Mouse (Mus musculus) heart, embryonic 13.5 days (tissue): Measurements from ENCODE around the gene Flvcr2. TPM values are rescaled to one million over a fixed set of nuclear protein-coding genes. Genes with fewer than 3 reads are reported as not detected.

Source experiments
- ATAC-seq: fragments of 200-750 bp; cut with Nextera tagmentation; 2 replicates; pipeline ENCODE4 v1.8.0; 2017; ENCODE audit warnings: moderate TSS enrichment; ENCODE audit not compliant: insufficient number of reproducible peaks, low FRiP score, low TSS enrichment; ENCODE audit errors: extremely low read depth
- H3K27ac ChIP-seq: fragments of 300-500 bp; sonication (generic); replicated peaks from 2 replicates; pipeline ENCODE4 v1.5.1; 2015; ENCODE audit warnings: moderate library complexity, mild to moderate bottlenecking, inconsistent platforms
- H3K27me3 ChIP-seq: fragments of 300-500 bp; sonication (generic); replicated peaks from 2 replicates; pipeline ENCODE4 v1.6.1; 2015; ENCODE audit warnings: mild to moderate bottlenecking, inconsistent platforms
- H3K36me3 ChIP-seq: fragments of 300-500 bp; sonication (generic); 2 replicates; pipeline ENCODE4 v1.6.1; 2015; ENCODE audit warnings: mild to moderate bottlenecking, inconsistent platforms
- H3K4me1 ChIP-seq: fragments of 300-500 bp; sonication (generic); 2 replicates; pipeline ENCODE4 v1.6.1; 2015; ENCODE audit warnings: inconsistent platforms
- H3K4me2 ChIP-seq: fragments of 300-500 bp; sonication (generic); 2 replicates; pipeline ENCODE4 v1.6.1; 2015; ENCODE audit warnings: inconsistent platforms, mild to moderate bottlenecking, moderate library complexity
- H3K4me3 ChIP-seq: fragments of 300-500 bp; sonication (generic); 2 replicates; pipeline ENCODE4 v1.5.1; 2015; ENCODE audit warnings: moderate library complexity, mild to moderate bottlenecking, inconsistent platforms
- H3K9ac ChIP-seq: fragments of 300-500 bp; sonication (generic); 2 replicates; pipeline ENCODE4 v1.6.1; 2015; ENCODE audit warnings: inconsistent platforms, mild to moderate bottlenecking, moderate library complexity
- H3K9me3 ChIP-seq: fragments of 300-500 bp; sonication (generic); 2 replicates; pipeline ENCODE4 v1.6.1; 2016; ENCODE audit warnings: inconsistent platforms
- WGBS: fragments of 180-500 bp; shearing (Covaris S2); methylation state at CpG from one replicate; pipeline ENCODE4 v1.1.7; 2015; ENCODE audit warnings: mixed read lengths; 5-methylcytosine and 5-hydroxymethylcytosine counted together
- polyA plus RNA-seq: library from polyadenylated mRNA; unstranded; fragments of >200 nt; fragmentation: Nextera tagmentation; extraction: Ambion mirVana; gene quantifications from 2 replicates; pipeline ENCODE4 v1.2.1, GENCODE M21; 2015

Flvcr2 gene
- polyA plus RNA-seq, 1 experiment from 2014 or later: 5.7 TPM

DNA sequence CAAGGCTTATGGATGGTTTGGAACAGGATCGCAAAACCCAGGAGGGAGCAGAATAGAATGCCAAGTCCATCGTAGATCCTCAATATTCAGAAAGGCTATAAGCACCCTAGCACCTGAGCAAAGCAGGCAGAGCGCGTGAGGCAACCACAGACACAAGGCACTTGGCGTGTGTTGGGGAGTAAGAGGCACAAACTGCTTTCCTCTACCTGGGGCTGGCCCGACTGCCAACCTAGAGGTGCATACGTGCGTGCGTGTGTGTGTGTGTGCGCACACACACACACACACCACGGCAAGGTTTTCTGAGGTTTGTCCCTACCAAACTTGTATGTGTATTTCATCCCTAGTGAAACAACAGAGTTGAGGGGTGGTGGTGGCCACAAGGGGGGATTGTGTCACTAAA is 38.9 kb upstream of the Flvcr2 start:
- H3K9ac ChIP-seq: no peak overlapping the region
- peaks cover 4% of the 10 kb centered on the region; the same call in 1 of the 2 replicates for H3K27me3 ChIP-seq
- ATAC-seq: no peak
- WGBS: 92% methylated on average over 11 of the region's 11 CpGs
- no peak overlapping the region for H3K4me3 ChIP-seq
- no peaks in the 10 kb centered on the region for H3K9me3 ChIP-seq
- peaks cover 27% of the 10 kb centered on the region for H3K4me1 ChIP-seq
- H3K27ac ChIP-seq: no peak overlapping the region
- no peak overlapping the region for H3K4me2 ChIP-seq
- H3K36me3 ChIP-seq: no peaks in the 10 kb centered on the region

DNA sequence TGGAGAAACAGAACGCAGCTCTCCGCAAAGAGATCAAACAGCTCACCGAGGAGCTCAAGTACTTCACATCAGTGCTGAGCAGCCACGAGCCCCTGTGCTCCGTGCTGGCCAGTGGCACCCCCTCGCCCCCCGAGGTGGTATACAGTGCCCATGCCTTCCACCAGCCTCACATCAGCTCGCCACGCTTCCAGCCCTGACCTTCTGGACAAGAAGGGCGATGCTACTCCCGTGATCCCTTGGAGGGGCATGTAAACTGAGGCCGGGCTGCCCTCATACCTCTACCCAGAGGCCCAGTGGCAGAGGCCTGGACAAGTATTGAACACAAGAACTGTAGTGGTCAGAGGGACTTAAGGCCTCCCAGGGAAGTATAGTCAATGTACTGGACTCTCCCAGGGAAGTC is 37.8 kb upstream of the Flvcr2 start:
- Histone ChIP-seq H3K36me3 (no peaks in the 10 kb centered on the region), H3K27me3 (peaks cover 4% of the 10 kb centered on the region; the same call in 1 of the 2 replicates), H3K27ac (no peak overlapping the region), H3K4me1 (peaks cover 25% of the 10 kb centered on the region), H3K9ac (no peak overlapping the region), H3K4me3 (no peak overlapping the region), H3K4me2 (no peak overlapping the region), H3K9me3 (no peaks in the 10 kb centered on the region)
- no peak for ATAC-seq
- 75% methylated on average over 12 of the region's 12 CpGs for WGBS

DNA sequence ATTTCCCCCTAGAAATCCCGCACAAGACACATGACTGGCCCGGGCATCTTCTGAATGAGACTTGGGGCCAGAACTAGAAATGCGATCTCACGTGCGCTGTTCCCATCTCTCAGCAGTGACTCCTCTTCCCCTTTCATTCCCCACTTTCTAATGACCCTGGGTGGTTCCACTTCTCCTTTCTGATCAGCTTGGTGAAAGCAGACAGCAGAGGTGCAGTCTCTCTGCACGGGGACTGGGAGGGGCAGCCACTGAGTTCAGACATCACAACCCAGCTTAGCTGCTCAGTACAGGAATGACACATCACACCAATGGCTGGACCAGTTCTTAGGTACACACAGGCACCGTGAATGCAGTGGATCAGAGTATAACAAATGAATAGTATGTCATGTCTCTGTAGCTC is 35.6 kb upstream of the Flvcr2 start:
- Histone ChIP-seq H3K27me3 (peaks cover 4% of the 10 kb centered on the region; the same call in 1 of the 2 replicates), H3K9ac (no peak overlapping the region), H3K27ac (no peak overlapping the region), H3K9me3 (no peaks in the 10 kb centered on the region), H3K4me1 (peaks cover 12% of the 10 kb centered on the region), H3K4me3 (no peak overlapping the region), H3K36me3 (no peaks in the 10 kb centered on the region), H3K4me2 (no peak overlapping the region)
- 70% methylated on average over 7 of the region's 7 CpGs for WGBS
- no peak for ATAC-seq

DNA sequence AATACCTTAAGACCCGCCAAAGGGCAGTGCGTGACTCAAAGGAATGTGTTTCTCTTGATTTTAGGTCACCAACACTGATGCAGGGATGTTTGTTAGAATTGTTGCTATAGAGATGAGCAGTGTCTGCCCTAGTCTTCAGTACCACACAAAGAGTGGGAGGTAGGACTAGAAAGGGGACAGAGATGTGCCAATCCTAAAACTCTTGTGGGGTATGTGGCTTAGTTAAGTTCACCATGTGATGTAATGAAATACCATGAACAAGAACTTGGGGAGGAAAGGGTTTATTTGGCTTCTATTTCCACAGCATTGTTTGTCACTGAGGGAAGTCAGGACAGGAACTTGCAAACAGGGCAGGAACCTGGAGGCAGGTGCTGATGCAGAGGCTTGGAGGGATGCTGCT is 33.8 kb upstream of the Flvcr2 start:
- no peak overlapping the region for H3K9ac ChIP-seq
- ATAC-seq: no peak
- H3K9me3 ChIP-seq: no peaks in the 10 kb centered on the region
- 0 out of 2 replicates have a peak, but pooled peaks cover 4% of the 10 kb centered on the region for H3K27me3 ChIP-seq
- no peak overlapping the region for H3K4me3 ChIP-seq
- no peak overlapping the region for H3K4me2 ChIP-seq
- H3K36me3 ChIP-seq: no peaks in the 10 kb centered on the region
- 75% methylated on average over 2 of the region's 2 CpGs for WGBS
- no peaks in the 10 kb centered on the region for H3K4me1 ChIP-seq
- H3K27ac ChIP-seq: no peak overlapping the region

DNA sequence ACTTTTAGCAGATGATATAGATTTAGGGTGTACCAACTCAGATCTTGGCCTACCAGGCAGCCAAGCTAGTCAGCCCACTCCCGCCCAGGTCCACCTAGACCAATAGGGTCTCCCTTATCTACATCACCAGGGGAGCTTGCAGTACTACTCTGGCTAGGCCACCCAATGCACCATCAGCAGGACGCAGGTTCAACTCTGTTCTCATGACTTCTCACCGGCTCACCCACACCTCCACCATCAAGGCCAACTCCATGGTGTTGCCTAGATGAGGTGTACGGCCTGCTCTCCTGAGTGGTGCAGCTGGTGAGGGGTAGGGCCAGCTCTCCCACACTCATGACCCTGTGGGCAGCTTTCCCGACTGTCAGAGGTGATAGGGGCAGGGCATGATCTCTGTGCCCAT is 32.2 kb upstream of the Flvcr2 start:
- no peak overlapping the region for H3K4me2 ChIP-seq
- ATAC-seq: no peak
- H3K9me3 ChIP-seq: no peaks in the 10 kb centered on the region
- H3K4me3 ChIP-seq: no peak overlapping the region
- H3K27me3 ChIP-seq: no peaks in the 10 kb centered on the region
- no peak overlapping the region for H3K9ac ChIP-seq
- no peak overlapping the region for H3K27ac ChIP-seq
- H3K4me1 ChIP-seq: no peaks in the 10 kb centered on the region
- H3K36me3 ChIP-seq: no peaks in the 10 kb centered on the region
- 78% methylated on average over 5 of the region's 5 CpGs for WGBS

DNA sequence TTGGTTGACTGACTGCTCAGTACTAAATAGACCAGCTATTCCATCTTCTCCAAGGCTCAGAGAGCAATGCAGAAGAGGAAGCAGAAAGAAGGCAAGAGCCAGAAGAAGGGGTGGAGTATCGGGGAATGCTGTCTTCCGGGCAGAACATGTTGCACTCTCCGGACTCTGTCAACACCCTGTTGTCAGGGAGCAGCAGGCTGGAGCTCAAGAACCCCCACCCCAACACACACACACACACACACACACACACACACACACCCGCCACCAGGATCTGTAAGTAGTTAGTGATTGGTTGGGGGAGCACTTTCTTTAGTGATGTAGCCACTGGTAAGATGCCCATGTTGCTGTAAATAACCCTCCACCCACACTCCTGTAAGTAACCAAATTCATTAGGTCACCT is 21.0 kb upstream of the Flvcr2 start:
- no peak overlapping the region for H3K4me2 ChIP-seq
- no peak for ATAC-seq
- 49% methylated on average over 4 of the region's 4 CpGs for WGBS
- H3K4me3 ChIP-seq: no peak overlapping the region
- H3K4me1 ChIP-seq: peaks cover 20% of the 10 kb centered on the region
- H3K27me3 ChIP-seq: 0 out of 2 replicates have a peak, but pooled peaks cover 3% of the 10 kb centered on the region
- no peaks in the 10 kb centered on the region for H3K36me3 ChIP-seq
- 0 out of 2 replicates have a peak, but pooled peaks cover 4% of the 10 kb centered on the region for H3K9me3 ChIP-seq
- no peak overlapping the region for H3K9ac ChIP-seq
- H3K27ac ChIP-seq: no peak overlapping the region

DNA sequence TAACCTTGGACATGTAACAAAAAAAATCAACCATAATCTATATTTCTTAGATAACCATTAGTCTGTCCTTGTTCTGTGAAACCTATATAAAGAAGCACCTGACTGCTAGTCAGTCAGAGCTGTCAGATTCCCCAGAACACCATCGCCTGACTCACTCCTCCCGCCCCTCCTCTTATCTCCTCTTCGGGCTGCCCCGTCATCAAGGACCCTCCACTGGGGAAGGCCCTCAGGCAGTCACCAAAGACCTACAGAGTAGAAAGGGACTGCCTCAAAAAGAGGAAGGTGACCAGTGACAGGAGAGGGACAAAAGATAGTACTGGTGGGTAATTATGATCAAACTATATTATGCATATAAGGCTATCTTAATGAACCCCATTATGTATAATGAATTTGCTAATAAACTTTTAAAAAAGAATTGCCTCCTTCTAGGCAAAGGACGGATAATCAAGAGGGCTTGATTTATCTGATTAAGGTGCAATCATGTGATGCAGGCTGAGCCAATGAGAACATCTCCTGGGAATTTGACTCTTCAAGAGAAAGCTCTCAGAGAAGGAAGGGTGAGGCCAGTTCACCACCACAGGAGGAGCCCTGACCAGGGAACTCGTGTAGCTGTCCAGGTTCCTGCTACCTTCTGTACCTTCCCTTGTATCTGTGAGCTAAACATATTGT is 19.5 kb upstream of the Flvcr2 start:
- WGBS: 33% methylated on average over 6 of the region's 6 CpGs
- H3K27ac ChIP-seq: no peak overlapping the region
- peaks cover 20% of the 10 kb centered on the region for H3K4me1 ChIP-seq
- no peak overlapping the region for H3K4me2 ChIP-seq
- H3K4me3 ChIP-seq: no peak overlapping the region
- ATAC-seq: no peak
- H3K36me3 ChIP-seq: no peaks in the 10 kb centered on the region
- no peaks in the 10 kb centered on the region for H3K9me3 ChIP-seq
- H3K27me3 ChIP-seq: 0 out of 2 replicates have a peak, but pooled peaks cover 3% of the 10 kb centered on the region
- no peak overlapping the region for H3K9ac ChIP-seq

DNA sequence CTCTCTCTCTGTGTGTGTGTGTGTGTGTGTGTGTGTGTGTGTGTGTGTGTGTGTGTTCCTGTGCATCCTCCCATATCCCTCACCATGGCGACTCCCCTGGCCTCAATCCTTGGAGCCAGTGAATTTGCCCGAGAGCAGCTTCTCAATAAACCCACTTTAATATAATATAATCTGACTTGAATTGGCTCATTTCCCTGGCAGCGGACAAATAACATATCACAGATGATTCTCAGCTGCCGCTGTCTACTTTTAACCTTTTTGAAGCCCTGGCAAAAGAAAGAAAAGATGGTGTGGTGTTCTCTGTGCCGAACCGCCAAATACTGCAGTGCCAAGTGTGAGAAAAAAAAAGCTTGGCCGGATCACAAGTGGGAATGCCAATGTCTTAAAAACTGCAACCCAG is 18.2 kb upstream of the Flvcr2 start:
- Histone ChIP-seq H3K9ac (no peak overlapping the region), H3K27me3 (0 out of 2 replicates have a peak, but pooled peaks cover 3% of the 10 kb centered on the region), H3K9me3 (no peaks in the 10 kb centered on the region), H3K4me2 (no peak overlapping the region), H3K27ac (no peak overlapping the region), H3K36me3 (no peaks in the 10 kb centered on the region), H3K4me3 (no peak overlapping the region), H3K4me1 (peaks cover 20% of the 10 kb centered on the region)
- 70% methylated on average over 7 of the region's 7 CpGs for WGBS
- no peak for ATAC-seq

DNA sequence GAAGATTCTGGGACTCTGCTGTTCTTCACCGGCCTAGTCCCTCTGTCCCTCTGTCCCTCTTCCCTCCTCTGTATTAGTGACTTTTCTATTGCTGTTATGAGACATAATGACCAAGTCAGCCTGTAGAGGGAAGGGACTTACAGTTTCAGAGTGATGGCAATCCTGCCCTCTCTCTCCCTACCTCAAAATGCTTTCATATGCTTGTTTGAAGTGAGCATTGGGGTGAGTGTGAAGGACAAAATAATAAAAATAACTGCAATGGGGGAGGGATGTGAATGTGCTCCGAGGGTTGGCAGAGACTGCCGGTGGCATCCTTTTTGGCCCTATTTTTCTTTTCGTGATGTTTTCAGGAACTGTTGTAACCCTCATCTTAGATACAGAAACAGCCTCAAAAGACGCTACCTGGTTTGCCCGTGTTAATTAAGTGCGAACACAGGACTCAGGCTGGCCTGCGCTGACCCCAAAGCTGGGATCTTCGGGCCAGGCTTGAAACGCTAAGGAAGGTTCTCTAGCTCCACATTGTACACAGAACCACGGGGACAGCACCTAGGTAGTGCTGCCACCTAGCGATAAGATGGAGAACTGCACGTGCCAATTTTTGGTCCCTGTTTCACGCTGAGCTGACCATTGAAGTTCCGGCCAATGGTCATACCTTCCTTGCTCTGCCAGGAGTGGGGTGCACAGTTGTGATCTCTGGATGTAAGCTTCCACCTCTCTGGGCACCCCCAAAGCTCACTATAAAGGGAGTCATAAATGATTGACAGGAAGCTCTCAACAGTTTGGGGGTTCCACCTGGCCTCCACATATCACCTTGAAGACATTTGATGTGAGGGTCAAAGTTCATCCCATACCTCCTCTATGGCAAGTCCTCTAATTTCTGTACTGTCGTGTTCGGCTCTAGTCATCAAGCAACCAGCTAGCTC is 17.1 kb upstream of the Flvcr2 start:
- H3K9me3 ChIP-seq: peaks cover 8% of the 10 kb centered on the region; the same call in 1 of the 2 replicates
- H3K9ac ChIP-seq: no peak overlapping the region
- no peak overlapping the region for H3K4me3 ChIP-seq
- H3K27me3 ChIP-seq: no peaks in the 10 kb centered on the region
- WGBS: 34% methylated on average over 17 of the region's 17 CpGs
- no peak overlapping the region for H3K27ac ChIP-seq
- no peak for ATAC-seq
- H3K4me2 ChIP-seq: no peak overlapping the region
- peaks cover 20% of the 10 kb centered on the region for H3K4me1 ChIP-seq
- H3K36me3 ChIP-seq: no peaks in the 10 kb centered on the region

DNA sequence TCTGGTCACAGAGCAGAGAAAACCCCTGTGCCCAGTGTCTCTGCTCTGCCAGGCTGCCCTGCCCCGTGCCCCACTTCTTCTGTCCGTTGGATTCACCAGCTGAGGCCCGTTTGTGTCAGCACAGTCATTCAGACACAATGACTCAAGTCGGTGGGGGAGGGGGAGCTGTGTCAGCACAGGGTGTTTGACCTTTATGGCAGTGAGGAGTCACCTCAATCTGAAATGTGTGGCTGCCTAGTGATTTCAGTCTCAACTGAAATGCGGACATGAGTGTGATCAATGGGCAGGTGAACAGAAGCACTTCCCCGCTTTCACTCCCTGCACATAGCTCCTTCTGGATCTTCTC is 16.4 kb upstream of the Flvcr2 start:
- no peak overlapping the region for H3K27ac ChIP-seq
- H3K4me2 ChIP-seq: no peak overlapping the region
- peaks cover 8% of the 10 kb centered on the region; the same call in 1 of the 2 replicates for H3K9me3 ChIP-seq
- no peak for ATAC-seq
- WGBS: 57% methylated on average over 6 of the region's 6 CpGs
- no peaks in the 10 kb centered on the region for H3K36me3 ChIP-seq
- H3K4me1 ChIP-seq: peaks cover 19% of the 10 kb centered on the region
- no peak overlapping the region for H3K4me3 ChIP-seq
- no peaks in the 10 kb centered on the region for H3K27me3 ChIP-seq
- no peak overlapping the region for H3K9ac ChIP-seq

DNA sequence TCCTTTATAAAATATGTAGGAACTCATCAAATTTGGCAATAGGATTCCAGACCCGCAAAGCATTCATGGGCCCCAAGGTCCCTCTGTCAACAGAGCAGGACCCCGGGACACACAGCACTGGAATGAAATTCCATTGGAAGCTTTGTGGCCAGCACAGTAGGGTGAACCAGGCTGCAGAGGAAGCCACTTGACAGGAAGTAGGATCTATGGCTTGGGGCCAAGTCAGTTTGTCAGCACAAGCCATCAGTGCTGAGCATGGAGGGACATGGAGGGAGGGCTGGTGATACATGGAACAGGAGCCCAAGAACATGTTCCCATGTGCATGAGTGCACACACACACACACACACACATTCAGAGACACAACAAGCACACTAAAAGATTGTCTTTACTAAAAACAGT is 10.1 kb upstream of the Flvcr2 start:
- Histone ChIP-seq H3K9ac (no peak overlapping the region), H3K4me1 (peaks cover 6% of the 10 kb centered on the region), H3K36me3 (no peaks in the 10 kb centered on the region), H3K4me3 (no peak overlapping the region), H3K27ac (no peak overlapping the region), H3K4me2 (no peak overlapping the region), H3K27me3 (peaks cover 4% of the 10 kb centered on the region; the same call in 1 of the 2 replicates), H3K9me3 (peaks cover 8% of the 10 kb centered on the region; the same call in 1 of the 2 replicates)
- ATAC-seq: no peak
- WGBS: 55% methylated on average over 2 of the region's 2 CpGs
